Mouse (Mus musculus): Measurements from ENCODE around the gene Wt1.

Wt1 gene

GRCm38 (mm10) chr2:105126279-105126678 lies at the start of gene Wt1:
Gene Wt1, plus strand, starts transcription at chr2:105126529.
- peak; percentile 76 for DNase-seq

GRCm38 (mm10) chr2:105077151-105077550 lies 49.2 kb upstream of the Wt1 start:
- DNase-seq = no peak

- DNase-seq = no peak
Observed at GRCm38 (mm10) chr2:105082256-105082790, 44.0 kb upstream of the Wt1 start.

GRCm38 (mm10) chr2:105084035-105084434 lies 42.3 kb upstream of the Wt1 start:
- DNase-seq = no peak

GRCm38 (mm10) chr2:105086081-105086480 lies 40.2 kb upstream of the Wt1 start:
- DNase-seq = no peak

- DNase-seq = no peak
Observed at GRCm38 (mm10) chr2:105088005-105088404, 38.3 kb upstream of the Wt1 start.

- peak; percentile 47 for DNase-seq
Observed at GRCm38 (mm10) chr2:105089083-105089482, 37.2 kb upstream of the Wt1 start.

GRCm38 (mm10) chr2:105089581-105090508 lies 36.5 kb upstream of the Wt1 start:
- DNase-seq = peak; percentile 39

- DNase-seq = no peak
Observed at GRCm38 (mm10) chr2:105090991-105091390, 35.3 kb upstream of the Wt1 start.

GRCm38 (mm10) chr2:105091718-105092117 lies 34.6 kb upstream of the Wt1 start, which contains the start of gene Gm11060:
Gene Gm11060, plus strand, starts transcription at chr2:105092018.
- DNase-seq = no peak

GRCm38 (mm10) chr2:105097294-105097953 lies 28.9 kb upstream of the Wt1 start:
- DNase-seq = no peak

GRCm38 (mm10) chr2:105099410-105099809 lies 26.9 kb upstream of the Wt1 start:
- no peak for DNase-seq

- no peak for DNase-seq
Observed at GRCm38 (mm10) chr2:105100541-105100940, 25.8 kb upstream of the Wt1 start.

GRCm38 (mm10) chr2:105108703-105109158 lies 17.6 kb upstream of the Wt1 start:
- peak; percentile 63 for DNase-seq

- no peak for DNase-seq
Observed at GRCm38 (mm10) chr2:105114074-105114473, 12.3 kb upstream of the Wt1 start.

- DNase-seq = no peak
Observed at GRCm38 (mm10) chr2:105117669-105118068, 8.7 kb upstream of the Wt1 start.

GRCm38 (mm10) chr2:105122216-105122615 lies 4.1 kb upstream of the Wt1 start:
- peak; percentile 71 for DNase-seq

- peak; percentile 64 for DNase-seq
Observed at GRCm38 (mm10) chr2:105122886-105123285, 3.4 kb upstream of the Wt1 start.

GRCm38 (mm10) chr2:105123431-105123830 lies 2.9 kb upstream of the Wt1 start:
- no peak for DNase-seq

- DNase-seq = no peak
Observed at GRCm38 (mm10) chr2:105123881-105124280, 2.4 kb upstream of the Wt1 start.

GRCm38 (mm10) chr2:105124391-105124790 lies 1.9 kb upstream of the Wt1 start:
- DNase-seq = no peak

GRCm38 (mm10) chr2:105125205-105125604 lies 1.1 kb upstream of the Wt1 start:
- no peak for DNase-seq

GRCm38 (mm10) chr2:105125641-105126040 lies 688 bp upstream of the Wt1 start:
- no peak for DNase-seq

Data from embryo, embryonic 11 days (tissue).